Mouse (Mus musculus): ENCODE data around the gene Col4a5. TPM values are rescaled to one million over a fixed set of nuclear protein-coding genes. Genes with fewer than 3 reads are reported as not detected.
A peak's percentile ranks its signal among the peaks of the same experiment; 100 is the strongest.

Gene Col4a5
- polyA plus RNA-seq (2015; fragmentation: Nextera tagmentation; extraction: Ambion mirVana): 12.0 and 14.8 TPM in 2 replicates

DNA sequence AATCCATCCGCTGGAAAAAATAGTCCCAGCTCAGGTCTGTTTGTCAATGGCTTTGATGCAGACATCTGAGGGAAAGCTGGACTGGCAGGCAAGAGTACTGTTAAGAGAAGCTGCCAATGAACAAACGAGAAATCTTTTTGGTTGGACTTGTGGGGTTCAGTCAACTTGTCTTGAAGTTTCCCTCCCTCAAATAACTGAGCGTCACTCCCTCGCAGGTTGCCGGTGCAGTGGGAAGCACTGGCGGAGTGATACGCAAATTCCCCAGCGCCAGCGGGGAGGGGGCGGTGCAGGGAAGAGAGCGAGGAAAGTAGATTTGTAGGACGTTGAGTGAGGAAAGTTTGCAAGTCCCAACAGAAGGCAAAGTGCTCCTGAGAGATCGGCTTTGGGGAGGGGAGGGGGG, at the start of gene Col4a5:
TSS of gene Col4a5 (plus strand) at position 276 of the 400 bp plus-strand sequence.
- 23% methylated on average over 13 of the region's 13 CpGs for WGBS
- H3K9ac ChIP-seq: no peak within 1 kb of the TSS
- H3K27me3 ChIP-seq: peaks cover 22% of the 10 kb centered on the region
- no peaks in the 10 kb centered on the region for H3K36me3 ChIP-seq
- H3K4me3 ChIP-seq: peak within 1 kb of the TSS; percentile 47
- no peaks in the 10 kb centered on the region for H3K4me1 ChIP-seq
- ATAC-seq (ENCODE audit: insufficient number of reproducible peaks, low FRiP score, low TSS enrichment, low read depth): peak; percentile 55; the same call in 1 of the 2 replicates
- H3K27ac ChIP-seq: peak within 1 kb of the TSS; percentile 33; the same call in 1 of the 2 replicates
- H3K4me2 ChIP-seq: peak within 1 kb of the TSS; percentile 57
- H3K9me3 ChIP-seq: no peaks in the 10 kb centered on the region

DNA sequence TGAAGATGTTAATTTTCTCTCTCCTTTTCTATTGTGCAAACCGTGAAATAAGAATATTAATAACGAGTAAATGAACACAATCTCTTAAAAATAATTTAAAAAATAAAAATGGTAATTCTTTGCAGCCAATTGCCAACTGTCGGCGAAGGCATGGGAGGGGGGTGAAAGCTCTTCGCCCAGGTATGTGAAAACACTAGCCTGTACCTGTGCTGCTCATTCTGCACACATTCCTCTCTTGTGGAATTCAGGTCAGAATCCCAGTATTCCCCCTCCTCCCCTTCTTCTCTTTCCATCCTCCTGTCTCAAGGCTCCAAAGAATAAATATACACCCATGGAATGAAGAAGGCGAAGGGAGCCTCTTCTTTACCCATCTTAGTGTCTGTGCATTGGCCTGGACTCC, 38.4 kb upstream of the Col4a5 start:
- Histone ChIP-seq H3K9ac (no peak overlapping the region), H3K4me3 (no peak overlapping the region), H3K4me1 (no peaks in the 10 kb centered on the region), H3K27ac (no peak overlapping the region), H3K36me3 (no peaks in the 10 kb centered on the region), H3K4me2 (no peak overlapping the region), H3K27me3 (0 out of 2 replicates have a peak, but pooled peaks cover 9% of the 10 kb centered on the region), H3K9me3 (no peaks in the 10 kb centered on the region)
- ATAC-seq (ENCODE audit: insufficient number of reproducible peaks, low FRiP score, low TSS enrichment, low read depth): no peak
- 81% methylated on average over 6 of the region's 6 CpGs for WGBS

DNA sequence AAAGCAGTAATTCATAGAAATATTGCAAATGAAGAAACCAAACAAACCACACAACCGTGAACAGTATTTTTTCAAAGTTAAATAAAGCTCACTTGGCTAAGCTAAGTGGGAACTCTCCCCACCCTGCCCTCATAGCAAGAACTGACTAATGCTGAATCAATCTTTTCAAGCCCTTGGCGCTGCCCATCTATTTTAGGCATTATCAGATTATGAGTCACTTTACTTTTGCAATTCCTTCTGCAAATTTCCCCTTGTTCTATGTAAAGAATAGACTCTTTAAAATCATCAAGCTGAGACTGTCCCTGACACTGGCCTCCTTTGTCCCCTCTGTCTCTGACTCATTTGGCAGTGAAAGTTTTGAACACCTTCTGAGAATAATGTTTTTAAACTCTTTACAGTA, 35.8 kb upstream of the Col4a5 start:
- ATAC-seq (ENCODE audit: insufficient number of reproducible peaks, low FRiP score, low TSS enrichment, low read depth): no peak
- WGBS: 41% methylated on average over 2 of the region's 2 CpGs
- no peak overlapping the region for H3K9ac ChIP-seq

DNA sequence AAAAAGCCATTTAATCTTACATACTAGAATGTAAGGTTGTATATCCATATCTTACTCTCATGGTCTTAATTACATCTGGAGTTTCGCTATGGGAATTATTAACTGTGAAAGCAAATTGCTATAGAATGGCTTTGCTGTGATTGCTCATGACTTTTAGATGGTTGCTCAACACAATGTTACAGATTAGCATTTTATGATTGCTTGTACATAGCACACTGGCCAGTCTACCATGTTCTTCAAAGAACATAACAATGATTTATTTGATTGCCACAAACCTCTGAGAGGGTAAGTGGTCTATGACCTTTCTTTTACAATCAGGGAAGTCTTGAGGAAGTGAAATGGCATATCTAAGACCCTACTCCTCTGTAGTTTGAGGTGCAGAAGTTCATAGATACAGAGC, 27.2 kb upstream of the Col4a5 start:
- no peak overlapping the region for H3K27ac ChIP-seq
- ATAC-seq (ENCODE audit: insufficient number of reproducible peaks, low FRiP score, low TSS enrichment, low read depth): no peak
- H3K9ac ChIP-seq: no peak overlapping the region
- no peaks in the 10 kb centered on the region for H3K9me3 ChIP-seq
- H3K4me3 ChIP-seq: no peak overlapping the region
- 67% methylated on average over 1 of the region's 1 CpGs for WGBS
- H3K36me3 ChIP-seq: no peaks in the 10 kb centered on the region
- no peaks in the 10 kb centered on the region; the same call in 1 of the 2 replicates for H3K27me3 ChIP-seq
- H3K4me1 ChIP-seq: no peaks in the 10 kb centered on the region
- no peak overlapping the region for H3K4me2 ChIP-seq

More for the DNA sequence above, 35.8 kb upstream of the Col4a5 start:
- Histone ChIP-seq H3K4me2 (no peak overlapping the region), H3K4me3 (no peak overlapping the region), H3K9me3 (no peaks in the 10 kb centered on the region), H3K4me1 (no peaks in the 10 kb centered on the region), H3K27me3 (0 out of 2 replicates have a peak, but pooled peaks cover 3% of the 10 kb centered on the region), H3K27ac (no peak overlapping the region), H3K36me3 (no peaks in the 10 kb centered on the region)

DNA sequence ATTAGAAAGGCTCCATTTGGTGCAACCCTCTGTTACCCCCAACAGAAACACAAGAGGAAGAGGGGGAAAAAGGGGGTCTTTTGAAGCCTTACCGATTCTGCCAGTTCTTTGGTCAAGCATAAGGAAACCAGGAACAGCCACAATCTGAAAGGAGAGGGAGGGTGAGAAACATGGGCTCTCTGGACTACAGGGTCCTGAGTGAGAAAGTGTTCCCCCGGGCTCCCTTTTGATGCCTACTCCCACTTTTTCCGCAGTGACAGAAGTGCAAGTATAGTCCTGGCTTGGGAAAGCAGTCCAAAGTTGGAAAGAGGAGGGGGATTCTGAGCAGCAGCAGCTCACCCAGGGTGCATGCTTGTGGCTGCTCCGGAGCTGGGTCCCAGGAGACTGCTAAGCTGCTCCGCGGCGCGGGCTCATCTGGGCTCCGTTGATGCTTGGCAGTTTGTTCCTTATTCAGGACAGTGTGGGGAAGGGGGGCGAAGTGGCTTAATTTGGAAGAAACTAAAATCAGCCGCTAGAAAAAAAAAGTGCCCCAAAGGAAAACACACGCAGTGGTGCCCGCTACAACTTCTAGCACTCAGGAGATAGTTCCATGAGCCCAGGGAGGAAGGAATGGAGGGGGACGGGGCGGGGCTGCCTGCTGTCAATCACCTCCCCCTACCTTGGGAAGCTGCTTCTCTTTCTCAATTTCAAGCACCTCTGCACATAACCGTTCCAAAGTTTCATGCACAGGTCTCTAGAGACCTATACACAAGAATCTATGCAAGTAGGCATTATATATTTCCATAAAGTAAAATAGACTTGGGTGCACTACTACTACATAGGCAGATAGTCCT, 1.5 kb upstream of the Col4a5 start, which contains the start of gene Col4a6:
TSS of gene Col4a6 (minus strand) at position 607 of the 833 bp plus-strand sequence.
- Histone ChIP-seq H3K27ac (no peak within 1 kb of the TSS), H3K9me3 (no peaks in the 10 kb centered on the region), H3K4me3 (peak within 1 kb of the TSS; percentile 47), H3K4me2 (peak within 1 kb of the TSS; percentile 57), H3K4me1 (no peaks in the 10 kb centered on the region), H3K9ac (no peak within 1 kb of the TSS), H3K36me3 (no peaks in the 10 kb centered on the region), H3K27me3 (peaks cover 22% of the 10 kb centered on the region)
- WGBS: 20% methylated on average over 16 of the region's 16 CpGs
- no peak for ATAC-seq (ENCODE audit: insufficient number of reproducible peaks, low FRiP score, low TSS enrichment, low read depth)

DNA sequence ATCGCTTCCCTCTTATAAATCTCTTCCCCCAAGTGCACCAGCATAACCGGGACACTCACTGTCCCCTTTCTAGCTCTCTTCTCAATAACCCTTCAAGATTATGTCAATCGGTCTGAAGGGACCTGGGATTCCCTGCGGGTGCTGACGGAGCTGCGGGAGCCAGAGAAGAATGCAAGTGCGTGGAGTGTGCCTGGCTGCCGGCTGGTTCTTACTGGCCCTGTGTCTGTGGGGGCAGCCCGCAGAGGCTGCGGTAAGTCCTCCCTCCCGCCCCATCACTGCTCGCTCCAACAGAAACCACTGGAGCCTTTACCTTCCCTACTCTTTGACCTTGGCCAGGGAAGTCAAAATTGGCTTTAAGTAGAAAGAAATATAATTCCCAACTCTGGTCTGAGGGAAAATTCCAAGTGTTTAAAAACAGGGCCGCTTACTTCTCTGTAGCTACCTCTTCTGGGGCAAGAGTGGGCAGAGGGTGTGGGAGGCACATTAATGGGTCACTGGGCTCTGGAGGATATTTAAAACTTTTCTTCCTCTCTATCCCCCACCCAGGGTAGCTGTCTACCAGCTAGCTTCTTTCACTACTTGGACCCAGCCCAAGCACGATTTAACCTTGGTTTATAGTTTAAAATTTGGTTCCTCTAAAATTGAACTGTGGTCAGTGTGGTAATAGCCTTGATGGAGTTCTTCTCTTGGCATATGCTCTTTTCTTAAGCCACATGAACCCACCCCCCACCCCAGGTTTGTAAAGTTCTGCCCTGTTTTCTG, 562 bp downstream of the Col4a5 start:
- ATAC-seq (ENCODE audit: insufficient number of reproducible peaks, low FRiP score, low TSS enrichment, low read depth): no peak
- H3K4me1 ChIP-seq: no peaks in the 10 kb centered on the region
- no peak overlapping the region for H3K9ac ChIP-seq
- H3K27me3 ChIP-seq: peaks cover 20% of the 10 kb centered on the region
- no peaks in the 10 kb centered on the region for H3K9me3 ChIP-seq
- peak overlapping the region; percentile 47 for H3K4me3 ChIP-seq
- 21% methylated on average over 14 of the region's 14 CpGs for WGBS
- no peaks in the 10 kb centered on the region for H3K36me3 ChIP-seq
- H3K4me2 ChIP-seq: peak overlapping the region; percentile 57
- H3K27ac ChIP-seq: peak overlapping the region; percentile 33; the same call in 1 of the 2 replicates

DNA sequence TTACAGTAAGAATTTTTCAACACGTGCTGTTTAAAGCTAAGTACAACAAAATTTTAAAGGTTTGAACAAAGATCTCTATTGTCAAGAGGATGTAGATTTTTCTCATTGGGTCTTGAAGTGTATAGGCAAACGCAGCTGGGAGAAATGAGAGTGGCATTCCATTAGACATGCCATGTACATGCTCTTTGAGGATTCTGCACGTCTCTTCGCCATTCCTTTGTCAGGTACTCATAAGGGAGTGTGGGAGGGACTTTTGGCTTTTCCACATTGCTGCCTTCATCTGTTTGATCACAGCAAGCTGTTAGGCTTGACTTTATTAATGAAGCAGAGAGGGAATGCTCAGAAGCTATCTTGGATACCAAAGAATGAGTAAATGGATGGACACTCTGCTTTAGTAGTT, 19.4 kb downstream of the Col4a5 start:
- no peaks in the 10 kb centered on the region for H3K4me1 ChIP-seq
- 68% methylated on average over 4 of the region's 4 CpGs for WGBS
- H3K9ac ChIP-seq: no peak overlapping the region
- no peaks in the 10 kb centered on the region for H3K9me3 ChIP-seq
- H3K36me3 ChIP-seq: no peaks in the 10 kb centered on the region
- no peak overlapping the region for H3K4me3 ChIP-seq
- H3K4me2 ChIP-seq: no peak overlapping the region
- no peak overlapping the region for H3K27ac ChIP-seq
- no peaks in the 10 kb centered on the region for H3K27me3 ChIP-seq
- no peak for ATAC-seq (ENCODE audit: insufficient number of reproducible peaks, low FRiP score, low TSS enrichment, low read depth)

DNA sequence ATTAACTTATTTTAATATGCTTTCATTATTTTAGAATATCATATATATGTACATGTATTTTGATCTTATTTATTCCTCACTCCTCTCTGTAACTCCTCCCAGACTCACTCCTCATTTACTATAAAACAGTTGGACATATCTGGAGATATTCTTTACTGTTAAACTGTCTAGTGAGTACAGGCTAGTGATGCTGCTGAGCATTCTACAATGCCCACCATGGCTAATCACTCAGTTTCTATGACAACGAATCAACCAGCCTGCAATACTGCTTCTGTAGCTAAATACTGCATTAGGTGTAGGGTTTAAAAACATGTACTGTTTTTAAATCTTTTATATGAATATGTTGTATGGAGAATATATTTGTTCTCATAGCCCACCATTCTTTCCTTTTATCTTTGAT, 27.9 kb downstream of the Col4a5 start:
- ATAC-seq (ENCODE audit: insufficient number of reproducible peaks, low FRiP score, low TSS enrichment, low read depth): no peak
- Histone ChIP-seq H3K4me3 (no peak overlapping the region), H3K9ac (no peak overlapping the region), H3K36me3 (no peaks in the 10 kb centered on the region), H3K4me1 (no peaks in the 10 kb centered on the region), H3K4me2 (no peak overlapping the region), H3K27me3 (no peaks in the 10 kb centered on the region), H3K9me3 (no peaks in the 10 kb centered on the region), H3K27ac (no peak overlapping the region)
- WGBS: 86% methylated on average over 1 of the region's 1 CpGs

DNA sequence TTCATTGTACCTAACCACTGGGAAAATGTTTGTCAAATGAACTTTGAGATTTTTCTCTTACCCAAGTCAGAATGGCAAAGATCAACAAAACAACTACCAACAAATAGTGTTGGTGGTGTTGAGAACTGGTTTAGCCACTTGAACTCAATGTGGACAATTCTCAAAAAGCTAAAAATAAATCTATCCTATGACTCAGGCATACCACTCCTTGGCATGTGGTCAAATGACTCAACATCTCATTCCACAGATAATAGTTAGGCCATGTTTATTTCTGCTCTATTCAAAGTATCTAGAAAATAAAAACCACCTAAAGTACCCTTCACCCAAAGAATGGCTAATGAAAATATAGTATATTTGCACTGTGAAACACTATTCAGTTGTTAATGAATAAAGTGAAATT, 58.3 kb downstream of the Col4a5 start:
- no peaks in the 10 kb centered on the region for H3K4me1 ChIP-seq
- H3K4me3 ChIP-seq: no peak overlapping the region
- H3K9ac ChIP-seq: no peak overlapping the region
- ATAC-seq (ENCODE audit: insufficient number of reproducible peaks, low FRiP score, low TSS enrichment, low read depth): no peak
- no peaks in the 10 kb centered on the region for H3K27me3 ChIP-seq
- no peak overlapping the region for H3K27ac ChIP-seq
- H3K36me3 ChIP-seq: no peaks in the 10 kb centered on the region
- no peaks in the 10 kb centered on the region for H3K9me3 ChIP-seq
- no peak overlapping the region for H3K4me2 ChIP-seq

DNA sequence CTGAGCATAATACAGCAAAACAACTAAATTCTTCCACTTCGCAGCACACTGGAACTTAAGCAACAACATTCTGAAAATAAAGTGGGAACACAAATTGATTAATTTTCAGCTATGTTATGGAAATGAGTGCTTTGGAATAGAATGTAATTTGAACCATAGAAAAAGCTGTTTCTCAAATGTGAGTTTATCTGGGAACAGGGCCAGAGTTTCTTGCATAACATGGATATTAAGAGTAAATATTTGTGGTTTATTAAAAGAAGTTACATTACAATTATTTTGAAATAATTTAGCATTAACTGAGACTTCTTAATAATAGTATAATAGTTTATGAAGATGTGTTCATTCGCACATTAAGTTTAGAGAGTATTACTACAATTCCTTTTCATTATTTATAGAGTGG, 72.3 kb downstream of the Col4a5 start:
- no peaks in the 10 kb centered on the region for H3K4me1 ChIP-seq
- H3K27ac ChIP-seq: no peak overlapping the region
- no peaks in the 10 kb centered on the region for H3K9me3 ChIP-seq
- H3K36me3 ChIP-seq: no peaks in the 10 kb centered on the region
- WGBS: 79% methylated on average over 2 of the region's 2 CpGs
- no peak overlapping the region for H3K9ac ChIP-seq
- H3K4me3 ChIP-seq: no peak overlapping the region
- H3K27me3 ChIP-seq: 0 out of 2 replicates have a peak, but pooled peaks cover 2% of the 10 kb centered on the region
- ATAC-seq (ENCODE audit: insufficient number of reproducible peaks, low FRiP score, low TSS enrichment, low read depth): no peak
- H3K4me2 ChIP-seq: no peak overlapping the region

DNA sequence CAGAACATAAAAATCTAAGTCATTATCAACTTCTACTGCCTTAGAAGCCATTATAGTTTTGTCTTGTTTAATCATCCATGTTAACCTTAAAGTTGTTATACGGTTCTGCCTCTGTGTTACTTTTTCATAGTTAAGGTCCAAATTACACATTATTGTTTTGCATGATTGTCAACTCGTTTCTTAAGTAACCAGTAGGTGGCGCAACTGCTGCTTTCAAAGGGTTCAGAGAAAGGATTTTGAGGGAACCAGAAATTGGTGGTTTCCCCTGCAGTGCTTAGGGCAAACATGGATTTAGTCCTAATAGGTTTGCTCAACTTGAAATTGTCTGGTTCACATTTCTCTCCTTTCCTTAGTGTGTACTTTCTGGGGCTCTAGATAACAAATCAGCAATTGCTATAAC, 115.1 kb downstream of the Col4a5 start:
- Histone ChIP-seq H3K27me3 (no peaks in the 10 kb centered on the region), H3K9ac (no peak overlapping the region), H3K4me2 (no peak overlapping the region), H3K27ac (no peak overlapping the region), H3K4me3 (no peak overlapping the region), H3K4me1 (no peaks in the 10 kb centered on the region), H3K36me3 (no peaks in the 10 kb centered on the region), H3K9me3 (no peaks in the 10 kb centered on the region)
- ATAC-seq (ENCODE audit: insufficient number of reproducible peaks, low FRiP score, low TSS enrichment, low read depth): no peak
- WGBS: 26% methylated on average over 3 of the region's 3 CpGs

DNA sequence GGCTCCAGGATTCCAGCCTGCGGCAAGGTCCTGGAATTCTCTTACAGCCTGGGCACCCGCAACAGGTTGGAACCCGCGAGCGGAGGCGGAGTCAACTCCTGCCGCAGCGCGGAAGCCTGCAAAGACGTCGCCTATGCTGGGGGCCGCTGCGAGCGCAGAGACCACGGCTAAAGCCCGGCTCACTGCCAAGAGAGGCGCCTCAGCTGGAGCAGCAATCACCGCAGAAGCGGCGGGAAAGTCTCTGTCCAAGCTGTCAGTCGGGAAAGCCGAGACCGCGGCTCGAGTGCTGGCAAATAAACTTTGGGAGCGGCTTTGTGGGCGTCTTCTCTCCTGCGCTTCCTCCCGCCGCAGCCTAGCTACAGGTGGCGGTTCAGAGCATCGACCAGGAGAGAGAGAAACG, 246.5 kb downstream of the Col4a5 start:
- no peak overlapping the region for H3K9ac ChIP-seq
- WGBS: 13% methylated on average over 32 of the region's 33 CpGs
- H3K27ac ChIP-seq: no peak overlapping the region
- no peak for ATAC-seq (ENCODE audit: insufficient number of reproducible peaks, low FRiP score, low TSS enrichment, low read depth)
- H3K4me3 ChIP-seq: peak overlapping the region; percentile 37
- peaks cover 68% of the 10 kb centered on the region for H3K27me3 ChIP-seq
- H3K9me3 ChIP-seq: no peaks in the 10 kb centered on the region
- peaks cover 13% of the 10 kb centered on the region for H3K4me1 ChIP-seq
- no peaks in the 10 kb centered on the region for H3K36me3 ChIP-seq
- peak overlapping the region; percentile 50 for H3K4me2 ChIP-seq

Data from limb, embryonic 15.5 days (tissue).